Mouse (Mus musculus) heart, postnatal 0 days (tissue): Measurements from ENCODE around the gene Slc7a8.

Experiments
- CTCF ChIP-seq: IDR thresholded peaks from 2 replicates; pipeline ENCODE4 v1.5.1; 2016; ENCODE audit warnings: antibody characterized with exemption, control low read depth, low read depth
- EP300 ChIP-seq: IDR thresholded peaks from 2 replicates; pipeline ENCODE4 v1.6.1; 2016; ENCODE audit warnings: antibody characterized with exemption, low read depth

DNA sequence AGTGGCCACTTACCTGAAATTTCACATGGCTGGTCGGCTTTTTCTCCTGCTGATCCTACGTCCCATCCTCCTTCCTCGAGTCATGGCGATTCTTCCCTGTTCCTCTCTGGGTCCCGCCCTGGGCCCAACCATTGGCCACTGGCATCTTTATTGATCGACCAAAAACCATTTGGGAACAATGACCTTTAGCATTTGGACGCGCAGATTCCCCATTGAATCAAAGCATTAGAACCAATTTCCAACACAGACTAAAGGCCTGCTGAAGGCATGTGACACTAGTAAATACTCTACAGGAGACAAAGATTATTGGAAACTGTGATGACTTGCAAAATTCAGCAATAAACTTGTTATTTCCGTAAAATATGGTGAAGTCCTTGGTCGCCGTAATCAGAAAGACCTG is 61.7 kb downstream of the Slc7a8 start:
- TF ChIP-seq CTCF (no peak), EP300 (no peak)
